Mouse (Mus musculus): ENCODE results near the gene Dld.

- TF ChIP-seq CTCF (IDR thresholded peaks at IDR 0.05; ENCODE audit: low read depth): no peak
- no peak for TF ChIP-seq EP300 (IDR thresholded peaks at IDR 0.05; ENCODE audit: low read depth)
These were observed 52.1 kb downstream of the Dld start for GRCm38 (mm10) chr12:31299126-31299525.

Measured in liver, postnatal 0 days (tissue).